Mouse (Mus musculus): ENCODE results near the gene Tmem18.

DNA sequence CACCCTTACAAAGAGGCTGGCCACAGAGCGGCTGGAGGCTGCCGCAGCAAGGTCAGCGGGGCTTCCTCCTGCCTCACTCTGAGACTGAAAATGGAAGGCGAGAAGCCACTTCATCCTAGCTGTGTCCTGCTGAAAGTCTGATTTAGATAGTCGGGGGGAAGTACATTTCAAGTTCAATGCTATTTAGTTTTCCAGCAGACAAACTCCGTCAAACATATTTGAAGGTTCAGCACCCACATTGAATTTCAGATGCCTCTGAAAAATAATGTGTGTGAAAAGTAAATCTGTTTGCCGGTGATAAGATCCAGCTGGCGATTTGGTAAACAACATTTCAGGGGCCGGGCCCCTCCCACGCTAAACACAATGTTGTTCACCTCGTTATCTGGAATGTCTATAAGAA is 22.8 kb upstream of the Tmem18 start:
- TF ChIP-seq CTCF (IDR thresholded peaks at IDR 0.05; ENCODE audit: extremely low read depth, insufficient read depth, insufficient read length, insufficient replicate concordance) (no peak), POLR2A (IDR thresholded peaks at IDR 0.05; ENCODE audit: low read depth, low read length) (no peak)
